Mouse (Mus musculus) forebrain, postnatal 0 days (tissue): ENCODE data around the gene Dap. TPM values are rescaled to one million over a fixed set of nuclear protein-coding genes. Genes with fewer than 3 reads are reported as not detected.

Experiments used
- ATAC-seq: fragments of 200-750 bp; cut with Nextera tagmentation; 2 replicates; pipeline ENCODE4 v1.8.0; 2017; ENCODE audit warnings: mild to moderate bottlenecking, moderate library complexity
- DNase-seq: peaks from one replicate; pipeline ENCODE4 v3.0.0-alpha.2; 2015
- H3K27ac ChIP-seq: fragments of 300-500 bp; sonication (generic); 2 replicates; pipeline ENCODE4 v1.5.1; 2014; ENCODE audit warnings: low read depth, mild to moderate bottlenecking, antibody characterized with exemption, low read length, moderate library complexity, mixed read lengths
- H3K27me3 ChIP-seq: fragments of 300-500 bp; sonication (generic); 2 replicates; pipeline ENCODE4 v1.6.1; 2014; ENCODE audit warnings: mild to moderate bottlenecking, low read length, mixed read lengths; ENCODE audit not compliant: insufficient read depth
- H3K36me3 ChIP-seq: fragments of 300-500 bp; sonication (generic); 2 replicates; pipeline ENCODE4 v1.6.1; 2014; ENCODE audit warnings: mild to moderate bottlenecking, moderate library complexity; ENCODE audit not compliant: insufficient read depth
- H3K4me1 ChIP-seq: fragments of 300-500 bp; sonication (generic); 2 replicates; pipeline ENCODE4 v1.6.1; 2014; ENCODE audit warnings: antibody characterized with exemption; ENCODE audit not compliant: insufficient read depth
- H3K4me2 ChIP-seq: fragments of 300-500 bp; sonication (generic); 2 replicates; pipeline ENCODE4 v1.6.1; 2014; ENCODE audit warnings: low read depth, mild to moderate bottlenecking, moderate library complexity
- H3K4me3 ChIP-seq: fragments of 300-500 bp; sonication (generic); 2 replicates; pipeline ENCODE4 v1.5.1; 2014; ENCODE audit warnings: low read depth, low read length, mixed read lengths
- H3K9ac ChIP-seq: fragments of 300-500 bp; sonication (generic); 2 replicates; pipeline ENCODE4 v1.6.1; 2014; ENCODE audit warnings: mild to moderate bottlenecking
- H3K9me3 ChIP-seq: fragments of 300-500 bp; sonication (generic); 2 replicates; pipeline ENCODE4 v1.6.1; 2016; ENCODE audit warnings: low read length
- CTCF ChIP-seq: sonication (generic); IDR thresholded peaks from 2 replicates; pipeline ENCODE4 v1.5.1; 2016; ENCODE audit warnings: antibody characterized with exemption, control low read depth, low read depth
- WGBS: fragments of 180-500 bp; shearing (Covaris S2); extraction: QIAGEN DNeasy Blood & Tissue Kit; methylation state at CpG from one replicate; pipeline ENCODE4 v1.1.7; 2014; 5-methylcytosine and 5-hydroxymethylcytosine counted together
- polyA plus RNA-seq: library from polyadenylated mRNA; unstranded; fragments of >200 nt; fragmentation: Nextera tagmentation; extraction: Ambion mirVana; gene quantifications from 2 replicates; pipeline ENCODE4 v1.2.1, GENCODE M21; 2015
- total RNA-seq: library from RNA; depleted of rRNA; stranded (reverse); fragments of >200 nt; gene quantifications from 2 replicates; pipeline ENCODE4 v1.2.3, GENCODE M21; 2014

The Dap gene
- total and polyA plus RNA-seq, 2 experiments from 2014 or later: 16.1 to 22.6 TPM

- TF ChIP-seq CTCF: no peak
- Histone ChIP-seq H3K9ac (no peak overlapping the region), H3K9me3 (no peaks in the 10 kb centered on the region), H3K36me3 (no peaks in the 10 kb centered on the region), H3K27ac (no peak overlapping the region), H3K4me1 (no peaks in the 10 kb centered on the region), H3K27me3 (no peaks in the 10 kb centered on the region), H3K4me3 (no peak overlapping the region), H3K4me2 (no peak overlapping the region)
- WGBS: 59% methylated on average over 17 of the region's 17 CpGs
- ATAC-seq: peak; percentile 61; the same call in 1 of the 2 replicates
- peak; percentile 62 for DNase-seq
Measured at GRCm38 (mm10) chr15:31284922-31285631, 61.0 kb downstream of the Dap start.

- Histone ChIP-seq H3K4me3 (no peak overlapping the region), H3K9ac (no peak overlapping the region), H3K27ac (no peak overlapping the region), H3K9me3 (no peaks in the 10 kb centered on the region), H3K4me2 (no peak overlapping the region), H3K4me1 (no peaks in the 10 kb centered on the region), H3K36me3 (no peaks in the 10 kb centered on the region), H3K27me3 (no peaks in the 10 kb centered on the region)
- DNase-seq (no peak), ATAC-seq (no peak)
- no peak for TF ChIP-seq CTCF
- 91% methylated on average over 3 of the region's 3 CpGs for WGBS
Measured at GRCm38 (mm10) chr15:31285695-31286094, 61.6 kb downstream of the Dap start.

- WGBS: 44% methylated on average over 3 of the region's 3 CpGs
- H3K27me3 ChIP-seq: 0 out of 2 replicates have a peak, but pooled peaks cover 2% of the 10 kb centered on the region
- no peak overlapping the region for H3K9ac ChIP-seq
- H3K36me3 ChIP-seq: no peaks in the 10 kb centered on the region
- ATAC-seq: no peak
- no peaks in the 10 kb centered on the region for H3K9me3 ChIP-seq
- no peak overlapping the region for H3K4me3 ChIP-seq
- H3K4me2 ChIP-seq: no peak overlapping the region
- no peak for TF ChIP-seq CTCF
- DNase-seq: no peak
- H3K4me1 ChIP-seq: peaks cover 5% of the 10 kb centered on the region; the same call in 1 of the 2 replicates
- no peak overlapping the region for H3K27ac ChIP-seq
Measured at GRCm38 (mm10) chr15:31292627-31293026, 68.5 kb downstream of the Dap start.

- DNase-seq (no peak), ATAC-seq (no peak)
- Histone ChIP-seq H3K27me3 (0 out of 2 replicates have a peak, but pooled peaks cover 2% of the 10 kb centered on the region), H3K4me2 (no peak overlapping the region), H3K9ac (no peak overlapping the region), H3K36me3 (no peaks in the 10 kb centered on the region), H3K4me1 (peaks cover 7% of the 10 kb centered on the region; the same call in 1 of the 2 replicates), H3K4me3 (no peak overlapping the region), H3K9me3 (no peaks in the 10 kb centered on the region), H3K27ac (no peak overlapping the region)
- TF ChIP-seq CTCF: no peak
- 8% methylated on average over 2 of the region's 2 CpGs for WGBS
Measured at GRCm38 (mm10) chr15:31294311-31294710, 70.2 kb downstream of the Dap start.

- DNase-seq (peak; percentile 50), ATAC-seq (peak; percentile 73)
- 11% methylated on average over 40 of the region's 40 CpGs for WGBS
- Histone ChIP-seq H3K4me3 (peak overlapping the region; percentile 32), H3K4me1 (peaks cover 7% of the 10 kb centered on the region; the same call in 1 of the 2 replicates), H3K27me3 (0 out of 2 replicates have a peak, but pooled peaks cover 2% of the 10 kb centered on the region), H3K9me3 (no peaks in the 10 kb centered on the region), H3K36me3 (no peaks in the 10 kb centered on the region), H3K9ac (peak overlapping the region; percentile 55), H3K4me2 (peak overlapping the region; percentile 60), H3K27ac (no peak overlapping the region)
- no peak for TF ChIP-seq CTCF
Measured at GRCm38 (mm10) chr15:31296882-31297776, 73.0 kb downstream of the Dap start.

GRCm38 (mm10) chr15:31297777-31298137 lies 73.6 kb downstream of the Dap start:
- H3K4me3 ChIP-seq: peak overlapping the region; percentile 32
- no peak for TF ChIP-seq CTCF
- 0 out of 2 replicates have a peak, but pooled peaks have one; percentile 16 for ATAC-seq
- no peaks in the 10 kb centered on the region for H3K36me3 ChIP-seq
- H3K27ac ChIP-seq: no peak overlapping the region
- peak overlapping the region; percentile 55 for H3K9ac ChIP-seq
- no peaks in the 10 kb centered on the region for H3K9me3 ChIP-seq
- peak; percentile 30 for DNase-seq
- peak overlapping the region; percentile 60 for H3K4me2 ChIP-seq
- WGBS: 28% methylated on average over 13 of the region's 13 CpGs
- peaks cover 7% of the 10 kb centered on the region; the same call in 1 of the 2 replicates for H3K4me1 ChIP-seq
- H3K27me3 ChIP-seq: 0 out of 2 replicates have a peak, but pooled peaks cover 2% of the 10 kb centered on the region
